Mouse (Mus musculus): ENCODE measurements around the gene Myrip.
A peak's percentile ranks its signal among the peaks of the same experiment; 100 is the strongest.
"Not testable (repeated sequence)": the region's sequence is repeated elsewhere in the genome, so short reads cannot be mapped to it uniquely, and the experiment has no call there.

Gene Myrip

GRCm38 (mm10) chr9:120398289-120398688, 97.0 kb downstream of the Myrip start:
- no peak for DNase-seq

GRCm38 (mm10) chr9:120399537-120399936, 98.2 kb downstream of the Myrip start:
- DNase-seq, result not testable (repeated sequence)

- DNase-seq, result no peak
These were observed 101.1 kb downstream of the Myrip start for GRCm38 (mm10) chr9:120402368-120402767.

GRCm38 (mm10) chr9:120403661-120404060, 102.3 kb downstream of the Myrip start:
- DNase-seq, result no peak

- DNase-seq, result no peak
These were observed 108.4 kb downstream of the Myrip start for GRCm38 (mm10) chr9:120409663-120410181.

- peak; percentile 37 for DNase-seq
These were observed 109.1 kb downstream of the Myrip start for GRCm38 (mm10) chr9:120410421-120410820.

- DNase-seq, result peak; percentile 75
These were observed 114.2 kb downstream of the Myrip start for GRCm38 (mm10) chr9:120415504-120415903.

- no peak for DNase-seq
These were observed 114.8 kb downstream of the Myrip start for GRCm38 (mm10) chr9:120416151-120416550.

- no peak for DNase-seq
These were observed 115.4 kb downstream of the Myrip start for GRCm38 (mm10) chr9:120416729-120417128.

- no peak for DNase-seq
These were observed 117.3 kb downstream of the Myrip start for GRCm38 (mm10) chr9:120418582-120418981.

- no peak for DNase-seq
These were observed 123.3 kb downstream of the Myrip start for GRCm38 (mm10) chr9:120424567-120424966.

- peak; percentile 34 for DNase-seq
These were observed 124.5 kb downstream of the Myrip start for GRCm38 (mm10) chr9:120425768-120426167.

- no peak for DNase-seq
These were observed 126.9 kb downstream of the Myrip start for GRCm38 (mm10) chr9:120428181-120428580.

GRCm38 (mm10) chr9:120433747-120434146, 132.4 kb downstream of the Myrip start:
- peak; percentile 53 for DNase-seq

GRCm38 (mm10) chr9:120435841-120436240, 134.5 kb downstream of the Myrip start:
- DNase-seq, result no peak

GRCm38 (mm10) chr9:120436854-120437253, 135.5 kb downstream of the Myrip start:
- no peak for DNase-seq

GRCm38 (mm10) chr9:120437266-120437876, 136.1 kb downstream of the Myrip start:
- DNase-seq, result no peak

GRCm38 (mm10) chr9:120438350-120438749, 137.0 kb downstream of the Myrip start:
- no peak for DNase-seq

GRCm38 (mm10) chr9:120438781-120439180, 137.5 kb downstream of the Myrip start:
- DNase-seq, result no peak

GRCm38 (mm10) chr9:120444642-120445041, 143.3 kb downstream of the Myrip start:
- DNase-seq, result no peak

GRCm38 (mm10) chr9:120449696-120450329, 148.5 kb downstream of the Myrip start:
- no peak for DNase-seq

GRCm38 (mm10) chr9:120455768-120456655, 154.7 kb downstream of the Myrip start:
- no peak for DNase-seq

GRCm38 (mm10) chr9:120470431-120470830, 169.1 kb downstream of the Myrip start:
- DNase-seq, result no peak

All from cerebellum, adult 8-10 months (tissue).